Mouse (Mus musculus): Measurements from ENCODE around the gene Nedd9. TPM values are rescaled to one million over a fixed set of nuclear protein-coding genes. Genes with fewer than 3 reads are reported as not detected.

The Nedd9 gene
- polyA plus RNA-seq, 1 experiment from 2014 or later, result 11.9 TPM

DNA sequence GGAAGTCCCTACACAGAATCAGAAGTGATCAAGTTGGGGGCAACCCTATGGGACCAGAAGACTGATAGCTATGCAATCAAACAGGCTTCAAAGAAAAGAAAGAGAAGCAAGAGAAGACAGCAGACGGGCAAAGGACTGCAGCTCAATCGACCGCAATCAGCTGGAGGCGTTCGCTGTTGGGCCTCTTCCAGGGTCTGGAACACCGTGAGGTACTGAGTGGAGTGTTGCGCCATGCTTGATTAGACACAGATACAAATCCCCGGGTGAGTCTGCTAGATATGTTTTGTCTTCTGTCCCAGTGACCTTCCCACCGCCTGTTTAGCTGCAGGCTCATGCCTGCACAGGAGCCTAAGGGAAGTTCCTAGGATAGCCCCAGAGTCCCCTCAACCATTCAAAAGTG is 145.7 kb downstream of the Nedd9 start:
- Histone ChIP-seq H3K27me3 (replicated peaks; ENCODE audit: control insufficient read depth, insufficient read depth, low read length) (no peaks in the 10 kb centered on the region), H3K4me3 (ENCODE audit: low read length) (no peak overlapping the region), H3K9ac (ENCODE audit: low read depth, low read length) (no peak overlapping the region), H3K9me3 (ENCODE audit: control insufficient read depth, low read length) (no peaks in the 10 kb centered on the region), H3K4me2 (ENCODE audit: low read length) (no peak overlapping the region), H3K4me1 (ENCODE audit: control insufficient read depth, insufficient read depth, low read depth, low read length) (peaks cover 3% of the 10 kb centered on the region), H3K27ac (ENCODE audit: low read depth, low read length) (no peak overlapping the region), H3K36me3 (ENCODE audit: control insufficient read depth, insufficient read depth, low read length) (0 out of 2 replicates have a peak, but pooled peaks cover 5% of the 10 kb centered on the region)
- 54% methylated on average over 9 of the region's 9 CpGs for WGBS
- no peak for ATAC-seq

DNA sequence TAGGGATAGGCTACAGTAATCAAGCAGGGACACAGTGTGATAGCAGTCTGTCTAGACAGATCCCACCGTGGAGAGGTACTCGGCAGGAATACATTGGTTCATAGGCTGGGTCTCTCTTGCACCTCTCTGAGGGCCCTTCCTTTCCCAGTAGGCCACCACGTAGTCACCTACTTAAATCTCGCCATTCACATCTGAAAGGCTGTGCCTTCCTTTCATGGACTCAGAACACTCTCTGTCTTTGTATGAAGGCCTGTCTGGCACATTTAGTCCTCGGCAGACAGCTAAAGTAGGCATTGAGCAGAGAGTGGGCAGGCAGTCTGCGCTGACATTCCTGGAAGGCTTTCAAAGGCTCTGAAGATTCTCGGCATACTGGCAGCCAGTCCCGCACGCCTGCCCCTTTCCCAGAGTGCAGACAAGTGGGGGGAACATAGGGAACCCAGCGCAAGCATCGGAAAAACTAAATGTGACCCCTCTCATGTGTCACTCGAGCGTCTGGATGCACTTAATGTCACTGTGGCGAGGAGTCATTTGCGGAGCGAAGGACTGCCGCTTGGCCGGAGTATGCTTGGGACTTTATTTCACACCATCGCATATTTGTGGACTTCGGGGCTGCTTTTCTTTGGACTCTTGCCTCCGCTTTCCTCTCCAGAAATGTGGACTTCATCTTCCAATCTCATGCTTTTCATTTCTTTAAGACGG is 147.4 kb downstream of the Nedd9 start:
- Histone ChIP-seq H3K9ac (ENCODE audit: low read depth, low read length) (no peak overlapping the region), H3K9me3 (ENCODE audit: control insufficient read depth, low read length) (no peaks in the 10 kb centered on the region), H3K4me3 (ENCODE audit: low read length) (no peak overlapping the region), H3K27me3 (replicated peaks; ENCODE audit: control insufficient read depth, insufficient read depth, low read length) (no peaks in the 10 kb centered on the region), H3K4me2 (ENCODE audit: low read length) (peak overlapping the region; percentile 13), H3K4me1 (ENCODE audit: control insufficient read depth, insufficient read depth, low read depth, low read length) (peaks cover 10% of the 10 kb centered on the region), H3K36me3 (ENCODE audit: control insufficient read depth, insufficient read depth, low read length) (0 out of 2 replicates have a peak, but pooled peaks cover 5% of the 10 kb centered on the region), H3K27ac (ENCODE audit: low read depth, low read length) (peak overlapping the region; percentile 79)
- 41% methylated on average over 22 of the region's 22 CpGs for WGBS
- peak; percentile 92 for ATAC-seq

DNA sequence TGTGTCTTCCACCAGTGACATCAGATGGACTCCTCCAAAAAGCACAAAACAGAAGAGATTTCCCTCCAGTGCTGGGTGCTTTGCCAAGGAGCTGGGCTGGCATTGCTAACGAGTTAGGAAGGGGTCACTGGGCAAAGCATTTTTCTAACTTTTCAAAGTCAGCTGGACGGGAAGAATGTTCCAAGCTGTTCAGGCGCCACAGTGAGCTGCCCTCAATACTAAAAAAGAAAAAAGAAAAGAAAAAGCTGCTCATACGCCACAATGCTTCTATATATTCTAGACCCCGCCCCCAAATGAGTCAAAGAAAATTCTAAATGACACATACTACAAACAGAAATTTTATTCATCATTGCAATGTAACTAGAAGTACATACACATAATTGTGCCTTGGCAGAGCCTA is 148.0 kb downstream of the Nedd9 start:
- Histone ChIP-seq H3K27ac (ENCODE audit: low read depth, low read length) (peak overlapping the region; percentile 79), H3K4me1 (ENCODE audit: control insufficient read depth, insufficient read depth, low read depth, low read length) (peaks cover 13% of the 10 kb centered on the region), H3K36me3 (ENCODE audit: control insufficient read depth, insufficient read depth, low read length) (0 out of 2 replicates have a peak, but pooled peaks cover 5% of the 10 kb centered on the region), H3K27me3 (replicated peaks; ENCODE audit: control insufficient read depth, insufficient read depth, low read length) (no peaks in the 10 kb centered on the region), H3K9me3 (ENCODE audit: control insufficient read depth, low read length) (no peaks in the 10 kb centered on the region), H3K9ac (ENCODE audit: low read depth, low read length) (no peak overlapping the region), H3K4me3 (ENCODE audit: low read length) (no peak overlapping the region), H3K4me2 (ENCODE audit: low read length) (no peak overlapping the region)
- ATAC-seq, result peak; percentile 61
- whole genome bisulfite sequencing, result 70% methylated on average over 5 of the region's 5 CpGs

DNA sequence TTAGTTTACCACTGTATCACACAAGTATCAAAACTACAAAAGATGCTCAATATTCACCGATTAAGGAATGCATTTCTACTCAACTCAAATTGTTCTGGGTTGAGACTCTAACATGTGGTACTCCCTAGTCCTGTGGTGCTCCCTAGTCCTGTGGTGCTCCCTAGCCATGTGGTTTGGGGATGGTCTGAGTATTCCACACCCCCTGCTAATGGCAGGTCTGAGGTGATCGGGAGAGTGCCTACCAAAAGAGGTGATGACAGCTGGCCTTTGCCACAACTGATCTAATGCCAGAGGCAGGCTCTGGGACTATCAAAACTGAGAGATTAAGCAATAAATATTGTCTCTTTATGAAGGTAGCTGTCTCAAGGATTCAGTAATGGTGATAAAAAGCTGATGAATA is 149.8 kb downstream of the Nedd9 start:
- Histone ChIP-seq H3K9ac (ENCODE audit: low read depth, low read length) (no peak overlapping the region), H3K27me3 (replicated peaks; ENCODE audit: control insufficient read depth, insufficient read depth, low read length) (no peaks in the 10 kb centered on the region), H3K27ac (ENCODE audit: low read depth, low read length) (no peak overlapping the region), H3K36me3 (ENCODE audit: control insufficient read depth, insufficient read depth, low read length) (0 out of 2 replicates have a peak, but pooled peaks cover 5% of the 10 kb centered on the region), H3K9me3 (ENCODE audit: control insufficient read depth, low read length) (no peaks in the 10 kb centered on the region), H3K4me2 (ENCODE audit: low read length) (no peak overlapping the region), H3K4me1 (ENCODE audit: control insufficient read depth, insufficient read depth, low read depth, low read length) (peaks cover 14% of the 10 kb centered on the region), H3K4me3 (ENCODE audit: low read length) (no peak overlapping the region)
- no peak for ATAC-seq
- WGBS, result 94% methylated on average over 2 of the region's 2 CpGs

DNA sequence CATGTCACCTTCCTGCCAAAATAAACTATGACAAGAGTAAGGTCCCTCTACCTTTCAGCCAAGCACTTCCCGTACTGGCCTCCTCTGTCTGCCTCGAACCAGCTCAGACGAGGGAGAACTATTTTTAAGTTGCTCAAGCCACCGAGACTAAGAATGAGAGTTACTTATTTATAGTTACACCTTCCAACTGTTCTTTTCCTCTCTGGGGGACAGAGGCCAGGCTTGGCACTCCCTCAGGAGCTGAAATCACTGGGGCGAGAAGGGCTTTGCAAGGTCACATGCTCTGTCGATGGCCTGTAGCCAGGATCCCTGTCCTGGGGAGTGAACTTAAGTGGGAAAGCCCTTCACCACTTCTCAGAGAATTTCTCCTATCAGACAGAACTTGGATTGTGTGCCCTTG is 150.9 kb downstream of the Nedd9 start:
- Histone ChIP-seq H3K27me3 (replicated peaks; ENCODE audit: control insufficient read depth, insufficient read depth, low read length) (no peaks in the 10 kb centered on the region), H3K36me3 (ENCODE audit: control insufficient read depth, insufficient read depth, low read length) (0 out of 2 replicates have a peak, but pooled peaks cover 5% of the 10 kb centered on the region), H3K4me2 (ENCODE audit: low read length) (no peak overlapping the region), H3K9ac (ENCODE audit: low read depth, low read length) (no peak overlapping the region), H3K4me1 (ENCODE audit: control insufficient read depth, insufficient read depth, low read depth, low read length) (peaks cover 12% of the 10 kb centered on the region), H3K4me3 (ENCODE audit: low read length) (no peak overlapping the region), H3K9me3 (ENCODE audit: control insufficient read depth, low read length) (no peaks in the 10 kb centered on the region), H3K27ac (ENCODE audit: low read depth, low read length) (no peak overlapping the region)
- ATAC-seq, result no peak
- 44% methylated on average over 6 of the region's 6 CpGs for WGBS

DNA sequence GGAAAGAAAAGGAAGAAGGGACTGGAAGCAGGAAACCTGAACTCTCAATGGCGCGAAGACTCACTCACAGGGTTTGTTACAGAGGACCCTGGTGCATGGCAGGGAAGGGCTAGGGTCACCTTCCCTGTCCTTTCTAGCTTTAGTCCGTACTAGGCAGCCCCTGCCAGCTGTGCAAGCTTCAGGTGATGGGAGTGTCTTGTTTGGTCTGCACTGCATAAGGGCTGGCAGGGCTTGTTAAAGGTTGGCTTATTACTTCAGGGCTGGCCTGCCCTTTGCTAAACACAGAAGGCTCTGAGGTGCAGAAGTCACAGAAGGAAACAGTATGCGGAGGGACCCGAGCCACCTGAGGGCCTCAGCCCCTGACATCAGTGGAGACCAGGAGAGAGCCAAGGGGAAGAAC is 151.4 kb downstream of the Nedd9 start:
- no peak overlapping the region for H3K4me3 ChIP-seq (ENCODE audit: low read length)
- 87% methylated on average over 5 of the region's 5 CpGs for WGBS
- no peaks in the 10 kb centered on the region for H3K9me3 ChIP-seq (ENCODE audit: control insufficient read depth, low read length)
- H3K4me1 ChIP-seq (ENCODE audit: control insufficient read depth, insufficient read depth, low read depth, low read length), result peaks cover 11% of the 10 kb centered on the region
- H3K4me2 ChIP-seq (ENCODE audit: low read length), result no peak overlapping the region
- H3K27me3 ChIP-seq (replicated peaks; ENCODE audit: control insufficient read depth, insufficient read depth, low read length), result no peaks in the 10 kb centered on the region
- H3K36me3 ChIP-seq (ENCODE audit: control insufficient read depth, insufficient read depth, low read length), result 0 out of 2 replicates have a peak, but pooled peaks cover 5% of the 10 kb centered on the region
- no peak overlapping the region for H3K9ac ChIP-seq (ENCODE audit: low read depth, low read length)
- no peak for ATAC-seq
- H3K27ac ChIP-seq (ENCODE audit: low read depth, low read length), result no peak overlapping the region

DNA sequence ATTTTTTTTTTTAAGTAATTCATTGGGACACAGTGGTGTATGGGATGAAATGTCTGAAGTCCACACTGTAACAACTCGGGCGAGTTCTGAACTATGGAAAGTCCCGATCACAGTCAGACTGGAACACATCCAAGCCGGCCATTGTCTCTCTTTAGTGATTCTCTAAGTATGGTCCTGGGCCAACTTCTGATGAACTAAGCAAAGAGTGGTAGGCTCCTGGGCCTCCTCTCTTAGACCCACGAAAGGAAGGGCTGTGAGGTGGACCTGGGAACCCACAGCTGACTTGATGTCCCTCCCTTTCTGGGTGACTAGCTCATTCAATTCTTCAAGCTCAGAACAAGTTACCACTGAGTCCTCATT is 152.5 kb downstream of the Nedd9 start:
- peaks cover 11% of the 10 kb centered on the region for H3K4me1 ChIP-seq (ENCODE audit: control insufficient read depth, insufficient read depth, low read depth, low read length)
- H3K36me3 ChIP-seq (ENCODE audit: control insufficient read depth, insufficient read depth, low read length), result 0 out of 2 replicates have a peak, but pooled peaks cover 5% of the 10 kb centered on the region
- H3K27me3 ChIP-seq (replicated peaks; ENCODE audit: control insufficient read depth, insufficient read depth, low read length), result no peaks in the 10 kb centered on the region
- 65% methylated on average over 5 of the region's 5 CpGs for WGBS
- H3K9me3 ChIP-seq (ENCODE audit: control insufficient read depth, low read length), result no peaks in the 10 kb centered on the region
- peak; percentile 27; the same call in 1 of the 2 replicates for ATAC-seq
- no peak overlapping the region for H3K9ac ChIP-seq (ENCODE audit: low read depth, low read length)
- no peak overlapping the region for H3K27ac ChIP-seq (ENCODE audit: low read depth, low read length)
- no peak overlapping the region for H3K4me3 ChIP-seq (ENCODE audit: low read length)
- no peak overlapping the region for H3K4me2 ChIP-seq (ENCODE audit: low read length)

DNA sequence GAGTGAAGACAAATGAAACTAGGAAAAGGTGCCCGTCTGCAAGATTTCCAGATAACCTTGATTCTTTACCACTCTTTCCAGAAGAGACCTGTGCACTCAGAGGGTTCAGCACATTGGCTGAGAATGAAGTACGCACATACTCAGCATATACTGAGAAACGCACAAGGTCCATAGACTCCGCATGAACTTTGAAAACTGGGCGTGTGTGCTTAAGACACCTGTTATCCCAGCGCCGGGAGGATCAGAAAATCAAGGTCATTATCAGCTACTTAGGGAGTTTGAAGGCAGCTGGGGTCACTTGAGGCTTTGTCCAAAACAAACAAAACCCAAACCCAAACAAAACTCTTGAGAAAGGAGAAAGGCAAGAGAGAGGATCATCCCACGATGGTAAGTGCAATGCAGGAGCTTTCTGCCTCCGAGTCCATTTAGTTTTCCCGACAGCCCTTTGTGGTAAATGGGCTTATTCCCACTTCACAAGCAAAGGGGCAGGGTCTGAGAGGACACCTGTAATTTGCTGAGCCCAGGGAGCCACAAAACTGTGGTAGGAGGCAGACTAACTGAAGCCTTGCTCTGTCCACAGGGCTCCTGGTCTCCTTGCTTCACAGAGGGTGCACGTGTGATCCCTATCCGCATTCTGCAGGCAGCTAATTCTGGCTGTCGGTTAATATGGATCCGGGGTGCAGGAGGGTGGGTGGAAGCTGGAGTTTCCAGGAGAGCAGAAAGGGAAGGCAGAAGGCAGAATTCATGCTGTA is 153.1 kb downstream of the Nedd9 start:
- Histone ChIP-seq H3K36me3 (ENCODE audit: control insufficient read depth, insufficient read depth, low read length) (0 out of 2 replicates have a peak, but pooled peaks cover 5% of the 10 kb centered on the region), H3K9ac (ENCODE audit: low read depth, low read length) (no peak overlapping the region), H3K4me1 (ENCODE audit: control insufficient read depth, insufficient read depth, low read depth, low read length) (peaks cover 11% of the 10 kb centered on the region), H3K4me3 (ENCODE audit: low read length) (no peak overlapping the region), H3K9me3 (ENCODE audit: control insufficient read depth, low read length) (no peaks in the 10 kb centered on the region), H3K27ac (ENCODE audit: low read depth, low read length) (0 out of 2 replicates have a peak overlapping the region, but pooled peaks have one; percentile 17), H3K27me3 (replicated peaks; ENCODE audit: control insufficient read depth, insufficient read depth, low read length) (no peaks in the 10 kb centered on the region), H3K4me2 (ENCODE audit: low read length) (no peak overlapping the region)
- ATAC-seq, result no peak
- WGBS, result 83% methylated on average over 14 of the region's 14 CpGs

DNA sequence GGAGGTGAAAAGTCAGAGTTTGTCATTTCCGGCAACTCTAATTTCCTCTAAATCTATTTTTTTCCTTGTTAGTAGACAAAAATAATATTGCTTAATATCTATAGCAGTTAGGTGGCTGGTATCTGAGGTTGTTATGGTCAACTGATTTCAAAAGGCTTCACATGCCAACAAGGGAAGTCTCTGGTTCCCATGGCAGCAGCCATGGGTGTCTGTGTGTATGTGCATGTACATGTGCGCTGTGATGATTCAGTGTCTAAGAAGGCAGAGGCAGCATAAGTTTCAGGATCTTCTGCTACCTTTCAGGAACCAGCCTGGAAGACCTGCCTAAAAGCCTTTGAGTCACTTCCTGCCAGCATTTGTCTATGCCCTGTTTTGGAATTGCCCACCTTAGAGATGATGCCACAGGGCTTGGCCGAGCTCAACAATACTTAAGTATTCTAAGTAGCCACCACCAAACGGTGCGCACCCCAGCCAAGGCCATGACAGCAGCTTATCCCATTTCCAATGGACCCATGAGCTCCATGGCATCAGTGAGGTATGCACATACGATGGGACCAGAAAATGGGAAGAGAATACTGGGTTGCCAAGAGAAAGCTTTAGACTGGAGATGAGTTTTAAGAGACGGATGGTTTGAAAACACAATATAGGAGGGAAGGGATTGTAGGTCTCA is 155.4 kb downstream of the Nedd9 start:
- Histone ChIP-seq H3K4me2 (ENCODE audit: low read length) (no peak overlapping the region), H3K4me3 (ENCODE audit: low read length) (no peak overlapping the region), H3K9me3 (ENCODE audit: control insufficient read depth, low read length) (no peaks in the 10 kb centered on the region), H3K27ac (ENCODE audit: low read depth, low read length) (no peak overlapping the region), H3K27me3 (replicated peaks; ENCODE audit: control insufficient read depth, insufficient read depth, low read length) (no peaks in the 10 kb centered on the region), H3K4me1 (ENCODE audit: control insufficient read depth, insufficient read depth, low read depth, low read length) (peaks cover 11% of the 10 kb centered on the region), H3K36me3 (ENCODE audit: control insufficient read depth, insufficient read depth, low read length) (no peaks in the 10 kb centered on the region), H3K9ac (ENCODE audit: low read depth, low read length) (no peak overlapping the region)
- WGBS, result 74% methylated on average over 7 of the region's 7 CpGs
- ATAC-seq, result no peak

Measured in hindbrain, embryonic 16.5 days (tissue).